Mouse (Mus musculus): Measurements from ENCODE around the gene Car14.
A peak's percentile ranks its signal among the peaks of the same experiment; 100 is the strongest.
"Not testable (repeated sequence)": the region's sequence is repeated elsewhere in the genome, so short reads cannot be mapped to it uniquely, and the experiment has no call there.

The Car14 gene

DNA sequence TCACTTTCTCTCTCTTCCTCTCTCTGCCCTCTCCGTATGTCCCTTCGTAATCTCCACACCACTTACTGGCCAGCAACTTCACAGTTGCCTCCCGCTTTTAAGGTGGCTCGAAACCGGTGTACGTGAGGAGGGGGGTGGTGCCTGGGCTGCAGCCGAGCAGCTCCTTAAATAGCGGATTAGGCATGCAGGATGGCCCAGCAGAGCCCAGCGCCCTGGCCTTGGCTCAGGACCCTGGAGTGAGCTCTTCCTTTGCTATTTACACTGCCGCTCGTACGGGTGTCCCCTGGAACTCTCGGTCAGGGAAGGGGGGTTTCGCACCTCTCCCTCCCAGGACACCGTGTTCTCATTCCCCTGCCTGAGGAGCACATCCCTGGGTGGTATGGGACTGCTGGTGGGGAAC, at the start of gene Car14:
TSS of gene Car14 (minus strand) at position 124 of the 400 bp plus-strand sequence.
- no peak for DNase-seq (ENCODE audit: low spot score)

- DNase-seq (ENCODE audit: low spot score): no peak
These were observed 49.0 kb upstream of the Car14 start for GRCm38 (mm10) chr3:95953522-95953921.

- no peak for DNase-seq (ENCODE audit: low spot score)
These were observed 48.5 kb upstream of the Car14 start for GRCm38 (mm10) chr3:95953023-95953422.

DNA sequence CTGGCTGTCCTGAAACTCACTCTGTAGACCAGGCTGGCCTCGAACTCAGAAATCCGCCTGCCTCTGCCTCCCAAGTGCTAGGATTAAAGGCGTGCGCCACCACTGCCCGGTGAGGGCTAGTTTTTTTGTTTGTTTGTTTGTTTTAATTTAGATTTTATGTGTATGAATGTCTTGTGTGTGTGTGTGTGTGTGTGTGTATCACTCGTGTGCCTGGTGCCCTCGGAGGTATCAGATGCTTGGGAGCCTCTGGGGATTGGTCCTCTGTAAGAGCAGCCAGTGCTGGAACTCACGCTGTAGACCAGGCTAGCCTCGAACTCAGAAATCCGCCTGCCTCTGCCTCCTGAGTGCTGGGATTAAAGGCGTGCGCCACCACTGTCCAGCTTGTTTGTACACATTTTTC, 47.1 kb upstream of the Car14 start:
- not testable (repeated sequence) for DNase-seq (ENCODE audit: low spot score)

DNA sequence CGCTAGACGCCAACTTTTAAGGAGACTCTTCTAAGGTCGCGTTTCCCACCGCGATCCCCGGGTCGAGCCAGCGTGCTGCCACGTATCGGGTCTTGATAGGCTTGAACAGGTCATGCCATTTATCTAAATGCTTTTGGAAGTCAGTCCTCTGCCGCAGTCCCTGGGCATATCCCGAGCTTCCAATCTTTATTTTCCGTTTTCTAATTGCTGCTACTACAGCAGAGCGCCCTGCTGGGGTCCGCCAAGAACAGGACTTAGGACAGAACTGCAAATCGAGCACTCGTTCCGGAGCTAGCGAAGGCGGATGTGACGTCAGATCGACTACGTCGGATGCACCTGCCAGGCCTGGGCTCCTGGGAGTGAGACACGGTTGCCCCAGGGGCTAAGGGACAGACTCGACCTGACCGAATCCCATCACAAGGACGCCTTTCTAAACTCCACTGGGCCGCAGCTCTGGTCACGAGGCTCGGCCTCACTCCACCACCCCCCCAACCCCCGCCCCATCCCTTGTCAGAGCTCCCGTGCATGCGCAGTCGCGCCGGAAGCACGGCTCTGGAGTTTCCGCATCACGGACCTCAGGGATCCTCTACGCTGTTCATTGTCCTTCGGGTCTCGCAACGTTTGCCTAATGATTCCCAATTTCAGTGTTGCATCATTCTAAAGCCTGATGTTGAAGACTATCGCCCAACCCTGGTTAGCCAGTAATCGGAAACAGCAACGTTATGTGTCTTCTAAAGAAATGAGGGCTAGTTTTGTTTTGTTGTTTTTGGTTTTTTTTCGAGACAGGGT, 46.5 kb upstream of the Car14 start:
- peak; percentile 94 for DNase-seq (ENCODE audit: low spot score)

GRCm38 (mm10) chr3:95948325-95948724, 43.8 kb upstream of the Car14 start:
- DNase-seq (ENCODE audit: low spot score): no peak

- no peak for DNase-seq (ENCODE audit: low spot score)
These were observed 41.3 kb upstream of the Car14 start for GRCm38 (mm10) chr3:95945731-95946240.

DNA sequence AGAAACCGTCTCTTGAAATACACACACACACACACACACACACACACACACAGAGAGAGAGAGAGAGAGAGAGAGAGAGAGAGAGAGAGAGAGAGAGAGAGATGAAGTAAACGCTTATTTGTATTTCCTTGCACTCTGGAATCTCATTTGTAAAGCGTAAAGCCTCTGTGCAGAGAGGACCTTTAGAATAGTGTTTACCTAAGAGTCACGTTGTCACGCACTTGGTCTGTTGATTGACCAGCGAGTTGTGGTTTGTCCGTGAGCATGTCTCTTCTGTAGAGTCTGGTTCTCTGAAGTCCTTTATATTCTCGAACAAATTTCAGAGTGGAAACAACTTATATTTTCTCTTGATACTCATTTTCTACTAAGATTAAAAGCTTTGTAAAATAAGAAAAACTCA, 40.3 kb upstream of the Car14 start:
- no peak for DNase-seq (ENCODE audit: low spot score)

DNA sequence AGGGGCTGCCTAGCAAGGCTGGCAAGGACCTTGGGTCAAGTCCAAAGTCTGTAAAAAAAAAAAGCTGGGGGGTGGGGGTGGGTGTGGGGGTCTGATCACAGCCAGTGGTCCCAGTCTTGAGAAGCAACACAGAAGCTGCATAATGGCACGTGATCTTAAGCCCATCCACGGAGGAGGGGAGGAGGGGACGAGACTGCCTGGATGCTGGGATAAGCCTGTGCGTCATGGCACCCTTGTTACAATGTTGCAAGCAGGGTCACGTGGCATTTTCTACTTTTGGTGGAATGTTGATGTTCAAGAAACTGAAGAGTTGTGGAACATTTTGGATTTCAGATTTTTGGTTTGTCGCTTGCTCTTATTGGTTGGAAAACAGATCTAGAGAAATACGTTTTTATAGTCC, 38.7 kb upstream of the Car14 start:
- DNase-seq (ENCODE audit: low spot score): no peak

DNA sequence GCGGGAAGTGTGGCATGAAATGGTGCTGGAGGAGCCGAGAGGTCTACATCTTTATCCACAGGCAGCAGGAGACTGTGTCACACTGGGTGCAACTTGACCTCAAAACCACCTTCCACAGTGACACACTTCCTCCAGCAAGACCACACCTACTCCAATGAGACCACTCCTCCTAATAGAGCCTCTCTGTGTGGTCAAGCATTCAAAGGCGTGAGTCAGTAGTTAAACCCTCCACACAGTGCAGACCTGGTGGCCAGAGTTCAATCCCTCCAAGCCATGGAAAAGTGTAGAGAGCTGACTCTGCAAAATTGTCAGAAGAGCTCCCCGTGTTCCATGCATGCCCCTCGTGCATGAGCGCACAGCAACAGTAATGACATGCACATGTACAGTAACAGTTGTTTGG, 38.3 kb upstream of the Car14 start:
- DNase-seq (ENCODE audit: low spot score): no peak

- DNase-seq (ENCODE audit: low spot score): no peak
These were observed 34.3 kb upstream of the Car14 start for GRCm38 (mm10) chr3:95938835-95939234.

GRCm38 (mm10) chr3:95938217-95938616, 33.7 kb upstream of the Car14 start:
- no peak for DNase-seq (ENCODE audit: low spot score)

GRCm38 (mm10) chr3:95934448-95934847, 30.0 kb upstream of the Car14 start:
- DNase-seq (ENCODE audit: low spot score): no peak

- DNase-seq (ENCODE audit: low spot score): no peak
These were observed 28.7 kb upstream of the Car14 start for GRCm38 (mm10) chr3:95933111-95933750.

DNA sequence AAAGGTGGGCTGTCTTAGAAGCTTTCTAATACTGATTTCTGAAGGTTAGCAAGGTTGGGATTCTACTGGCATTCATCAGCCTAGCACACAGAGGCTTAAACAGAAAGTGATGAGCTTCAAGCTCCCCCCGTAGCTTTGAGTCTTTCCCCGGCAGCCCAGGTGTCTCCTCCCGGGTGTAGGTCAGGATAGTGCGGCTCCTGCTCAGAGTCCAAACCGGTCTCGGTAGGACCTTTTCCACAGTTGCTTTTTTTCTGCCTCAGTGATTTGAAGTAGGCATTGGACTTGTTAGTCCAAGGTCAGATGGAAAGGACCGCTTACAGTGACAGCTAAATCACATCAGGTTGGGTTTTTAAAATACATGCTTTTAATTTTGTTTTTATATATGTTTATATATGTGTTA, 28.1 kb upstream of the Car14 start:
- DNase-seq (ENCODE audit: low spot score): no peak

- DNase-seq (ENCODE audit: low spot score): no peak
These were observed 27.7 kb upstream of the Car14 start for GRCm38 (mm10) chr3:95932157-95932556.

GRCm38 (mm10) chr3:95931471-95931870, 27.0 kb upstream of the Car14 start:
- no peak for DNase-seq (ENCODE audit: low spot score)

- no peak for DNase-seq (ENCODE audit: low spot score)
These were observed 25.9 kb upstream of the Car14 start for GRCm38 (mm10) chr3:95930471-95930789.

DNA sequence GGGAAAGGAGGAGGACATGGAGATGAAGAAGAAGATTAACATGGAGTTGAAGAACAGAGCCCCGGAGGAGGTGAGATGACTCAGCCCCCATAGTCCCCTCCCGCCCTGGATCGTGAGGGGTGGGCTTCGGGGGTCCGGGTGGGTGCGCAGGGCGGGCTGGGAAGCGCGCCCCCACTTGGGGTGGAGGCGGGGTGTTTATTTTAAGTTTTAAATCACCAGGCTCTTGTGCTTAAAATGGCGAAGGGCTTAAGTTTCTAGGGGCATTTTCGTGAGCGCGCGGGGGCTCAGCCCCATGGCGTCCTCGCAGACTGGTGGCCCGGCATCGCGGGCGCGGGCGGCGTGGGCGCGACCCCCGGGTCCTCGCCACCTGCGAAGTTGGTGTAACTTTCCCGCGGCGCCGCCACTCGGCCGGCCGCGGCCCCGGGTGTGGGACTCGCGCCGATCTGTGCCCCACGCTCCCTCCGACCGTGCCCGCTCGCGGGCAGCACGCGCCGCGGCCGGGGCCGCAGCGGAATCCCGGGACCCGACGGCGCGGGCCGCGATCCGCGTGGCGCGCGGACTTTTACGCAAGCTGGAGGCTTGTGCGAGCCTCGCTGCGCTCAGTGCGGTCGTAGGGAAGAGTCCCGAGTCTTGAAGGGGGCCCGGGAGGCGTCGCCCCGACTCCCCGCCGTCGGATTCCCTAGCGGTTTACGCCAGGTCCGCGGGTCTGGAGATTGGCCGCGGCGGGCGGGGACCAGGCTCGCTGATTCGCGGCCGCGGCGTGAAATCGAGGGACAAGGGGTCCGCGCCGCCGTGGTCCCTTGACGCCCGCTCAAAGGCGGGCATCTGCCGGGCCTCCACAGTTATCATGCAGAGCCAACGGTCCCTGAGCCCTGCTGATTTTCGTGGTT, 25.3 kb upstream of the Car14 start:
- DNase-seq (ENCODE audit: low spot score): peak; percentile 70

DNA sequence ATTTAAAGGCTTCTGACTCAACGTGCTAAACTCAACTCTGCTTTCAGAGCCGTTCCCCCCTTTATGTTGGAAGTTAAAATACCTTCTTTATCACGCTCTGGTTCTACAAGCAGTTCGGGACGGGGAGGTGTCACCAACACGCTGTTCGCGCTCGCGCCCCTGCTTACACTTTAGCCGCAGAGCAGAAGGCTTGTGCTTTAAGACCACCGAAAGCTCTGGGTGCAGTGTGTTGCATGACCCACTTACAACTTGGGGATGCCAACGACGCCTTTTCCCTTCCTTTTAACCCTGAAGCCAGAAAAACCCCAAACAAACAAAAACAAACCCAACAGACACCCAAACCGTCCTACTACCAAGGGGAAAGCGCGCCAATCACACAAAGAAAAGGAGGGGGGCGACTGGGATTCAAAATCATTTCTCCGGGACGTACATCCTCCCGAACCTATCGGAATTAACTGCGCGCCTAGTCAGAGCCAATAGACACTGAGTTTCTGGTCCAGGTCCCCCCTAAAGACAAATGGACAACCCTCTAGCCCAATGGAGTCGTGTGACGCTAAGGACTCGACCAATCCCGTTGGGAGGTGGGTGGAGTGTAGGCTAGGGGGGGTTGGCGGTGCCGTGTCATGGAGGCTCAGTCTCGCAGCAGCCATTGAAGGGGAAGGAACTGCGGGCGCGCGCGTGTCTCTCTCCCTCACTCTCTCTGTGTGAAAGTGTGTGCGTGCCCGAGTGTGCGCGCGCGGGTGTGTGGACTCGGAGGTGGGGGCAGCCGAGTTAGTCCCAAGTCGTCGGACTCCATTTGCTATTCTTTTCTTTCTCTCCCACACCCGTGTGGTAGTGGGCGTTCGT, 24.4 kb upstream of the Car14 start, which contains the start of gene Anp32e:
TSS of gene Anp32e (plus strand) at position 589 of the 846 bp plus-strand sequence.
- DNase-seq (ENCODE audit: low spot score): peak; percentile 99

- DNase-seq (ENCODE audit: low spot score): no peak
These were observed 23.8 kb upstream of the Car14 start for GRCm38 (mm10) chr3:95928261-95928657.

GRCm38 (mm10) chr3:95925087-95925486, 20.6 kb upstream of the Car14 start:
- no peak for DNase-seq (ENCODE audit: low spot score)
